Mouse (Mus musculus) kidney, embryonic 16.5 days (tissue): ENCODE measurements around the gene Rps6kb1. TPM values are rescaled to one million over a fixed set of nuclear protein-coding genes. Genes with fewer than 3 reads are reported as not detected.
A peak's percentile ranks its signal among the peaks of the same experiment; 100 is the strongest.
"Not testable (repeated sequence)": the region's sequence is repeated elsewhere in the genome, so short reads cannot be mapped to it uniquely, and the experiment has no call there.

Experiments
- ATAC-seq: fragments of 200-750 bp; cut with Nextera tagmentation; 2 replicates; pipeline ENCODE4 v1.8.0; 2017; ENCODE audit warnings: moderate TSS enrichment; ENCODE audit not compliant: low FRiP score, low TSS enrichment
- H3K27ac ChIP-seq: fragments of 300-500 bp; sonication (generic); 2 replicates; pipeline ENCODE4 v1.5.1; 2014; ENCODE audit warnings: low read length
- H3K27me3 ChIP-seq: fragments of 300-500 bp; sonication (generic); 2 replicates; pipeline ENCODE4 v1.6.1; 2014; ENCODE audit warnings: low read length, control low read depth, mixed read lengths; ENCODE audit not compliant: insufficient read depth
- H3K36me3 ChIP-seq: fragments of 300-500 bp; sonication (generic); 2 replicates; pipeline ENCODE4 v1.6.1; 2014; ENCODE audit warnings: low read length, control low read depth, mixed read lengths; ENCODE audit not compliant: insufficient read depth
- H3K4me1 ChIP-seq: fragments of 300-500 bp; sonication (generic); 2 replicates; pipeline ENCODE4 v1.6.1; 2014; ENCODE audit warnings: low read length, control low read depth, mixed read lengths; ENCODE audit not compliant: insufficient read depth
- H3K4me2 ChIP-seq: fragments of 300-500 bp; sonication (generic); replicated peaks from 2 replicates; pipeline ENCODE4 v1.6.1; 2014; ENCODE audit warnings: low read depth, low read length
- H3K4me3 ChIP-seq: fragments of 300-500 bp; sonication (generic); 2 replicates; pipeline ENCODE4 v1.5.1; 2014; ENCODE audit warnings: mild to moderate bottlenecking, low read length
- H3K9ac ChIP-seq: fragments of 300-500 bp; sonication (generic); replicated peaks from 2 replicates; pipeline ENCODE4 v1.6.1; 2014; ENCODE audit warnings: low read length
- H3K9me3 ChIP-seq: fragments of 300-500 bp; sonication (generic); 2 replicates; pipeline ENCODE4 v1.6.1; 2016; ENCODE audit warnings: low read length, control low read depth
- WGBS: fragments of 180-500 bp; shearing (Covaris S2); extraction: QIAGEN DNeasy Blood & Tissue Kit; methylation state at CpG from one replicate; pipeline ENCODE4 v1.1.7; 2014; 5-methylcytosine and 5-hydroxymethylcytosine counted together
- polyA plus RNA-seq: library from polyadenylated mRNA; unstranded; fragments of >200 nt; fragmentation: Nextera tagmentation; extraction: Ambion mirVana; gene quantifications from 2 replicates; pipeline ENCODE4 v1.2.1, GENCODE M21; 2015

Rps6kb1 gene
- polyA plus RNA-seq, 1 experiment from 2014 or later: 51.6 TPM

DNA sequence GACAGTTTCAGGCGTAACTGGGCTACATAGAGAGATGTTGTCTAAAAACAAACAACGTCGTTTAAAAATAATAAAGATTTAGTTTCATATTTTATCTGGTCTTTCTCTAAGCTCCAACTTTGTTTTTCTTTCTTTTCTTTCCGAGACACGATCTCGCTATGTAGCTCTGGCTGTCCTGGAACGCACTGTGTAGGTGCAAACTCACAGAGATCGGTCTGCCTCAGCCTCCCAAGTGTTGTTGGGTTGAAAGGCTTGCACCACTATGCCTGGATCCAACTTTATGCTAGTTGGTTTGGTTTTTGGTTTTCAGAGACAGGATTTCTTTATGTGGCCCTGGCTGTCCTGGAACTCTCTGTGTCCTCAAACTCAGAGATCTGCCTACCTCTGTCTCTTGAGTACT, 951 bp upstream of the Rps6kb1 start:
- peaks cover 9% of the 10 kb centered on the region; the same call in 1 of the 2 replicates for H3K36me3 ChIP-seq
- no peaks in the 10 kb centered on the region for H3K27me3 ChIP-seq
- H3K4me1 ChIP-seq: peaks cover 22% of the 10 kb centered on the region; the same call in 1 of the 2 replicates
- ATAC-seq: no peak
- peak overlapping the region; percentile 68 for H3K9ac ChIP-seq
- 75% methylated on average over 8 of the region's 8 CpGs for WGBS
- peak overlapping the region; percentile 66 for H3K4me2 ChIP-seq
- H3K27ac ChIP-seq: peak overlapping the region; percentile 61; the same call in 1 of the 2 replicates
- peak overlapping the region; percentile 94 for H3K4me3 ChIP-seq
- no peaks in the 10 kb centered on the region for H3K9me3 ChIP-seq

DNA sequence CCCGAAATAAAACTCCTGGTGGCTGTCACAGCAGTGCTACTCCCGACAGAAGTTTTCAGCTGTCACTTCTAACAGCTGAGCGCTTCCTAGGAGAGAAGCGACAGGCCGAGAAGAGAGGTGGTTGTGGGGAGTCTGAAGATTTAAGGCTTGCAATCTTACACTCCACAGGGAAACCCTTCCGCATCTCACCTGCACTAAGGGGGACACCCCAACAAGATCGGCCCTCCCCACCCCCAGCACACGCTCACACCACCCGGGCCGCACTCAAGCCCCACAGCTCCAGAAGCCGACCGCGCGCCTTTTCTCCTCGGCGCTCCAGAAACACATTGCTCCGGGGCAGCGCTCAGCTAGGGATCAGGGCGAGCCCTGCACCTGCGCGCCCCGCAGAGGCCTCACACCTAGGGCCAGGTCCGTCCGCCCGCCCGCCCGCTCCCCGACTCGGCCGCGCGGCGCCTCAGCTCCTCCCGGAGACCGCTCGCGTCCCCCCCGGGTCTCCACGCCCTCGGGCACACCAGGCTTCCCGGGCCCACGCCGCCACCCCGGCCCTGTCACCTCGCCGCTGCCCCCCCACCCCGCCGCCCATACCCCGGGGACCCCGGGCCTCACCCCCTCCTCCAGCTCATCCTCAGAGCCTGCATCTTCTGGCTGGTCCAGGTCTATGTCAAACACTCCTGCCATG, 506 bp downstream of the Rps6kb1 start:
- Histone ChIP-seq H3K4me1 (peaks cover 22% of the 10 kb centered on the region; the same call in 1 of the 2 replicates), H3K36me3 (no peaks in the 10 kb centered on the region), H3K4me2 (peak overlapping the region; percentile 76), H3K9ac (peak overlapping the region; percentile 97), H3K4me3 (peak overlapping the region; percentile 94), H3K27ac (peak overlapping the region; percentile 87), H3K9me3 (no peaks in the 10 kb centered on the region), H3K27me3 (no peaks in the 10 kb centered on the region)
- peak; percentile 78 for ATAC-seq
- 1% methylated on average over 31 of the region's 50 CpGs for WGBS

DNA sequence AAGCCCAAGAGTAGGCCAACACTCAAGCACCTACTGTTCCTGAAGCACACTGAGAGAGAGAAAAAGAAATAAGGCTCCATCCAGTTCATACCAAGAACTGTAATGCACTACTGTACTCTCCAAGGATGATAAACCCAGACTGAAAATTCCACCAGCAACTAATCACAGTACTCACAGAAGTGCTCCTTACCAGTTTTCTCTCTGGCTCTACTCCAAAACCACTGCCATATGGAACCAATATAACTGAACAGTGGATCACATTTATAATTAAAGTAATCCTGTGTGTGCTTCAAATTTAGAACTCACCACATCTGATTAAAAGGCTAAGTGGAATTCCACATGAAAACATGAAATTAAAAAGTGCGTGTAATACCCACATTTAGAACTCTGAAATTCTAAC, 1.8 kb downstream of the Rps6kb1 start:
- WGBS: 87% methylated on average over 1 of the region's 1 CpGs
- H3K4me3 ChIP-seq: no peak overlapping the region
- peak overlapping the region; percentile 35; the same call in 1 of the 2 replicates for H3K9ac ChIP-seq
- no peak overlapping the region for H3K4me2 ChIP-seq
- no peaks in the 10 kb centered on the region for H3K27me3 ChIP-seq
- peaks cover 22% of the 10 kb centered on the region; the same call in 1 of the 2 replicates for H3K4me1 ChIP-seq
- H3K36me3 ChIP-seq: no peaks in the 10 kb centered on the region
- no peak overlapping the region for H3K27ac ChIP-seq
- H3K9me3 ChIP-seq: no peaks in the 10 kb centered on the region
- no peak for ATAC-seq

DNA sequence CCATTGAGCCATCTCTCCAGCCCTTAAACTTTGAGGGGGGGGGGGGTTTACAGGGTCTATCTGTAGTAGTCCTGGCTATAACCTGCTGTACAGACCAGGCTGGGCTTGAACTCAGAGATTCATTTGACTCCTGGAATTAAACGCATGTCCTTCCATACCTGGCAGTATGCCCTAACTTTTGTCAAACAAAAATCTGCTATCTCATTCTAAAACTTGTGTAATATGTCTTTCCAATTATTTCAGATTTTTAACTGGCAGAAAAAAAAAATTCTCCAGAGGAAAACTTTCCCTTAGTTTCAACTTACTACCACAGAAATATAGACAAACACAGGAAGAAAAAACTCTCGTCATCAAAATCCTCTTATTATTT, 4.1 kb downstream of the Rps6kb1 start:
- Histone ChIP-seq H3K9ac (no peak overlapping the region), H3K4me1 (peaks cover 19% of the 10 kb centered on the region; the same call in 1 of the 2 replicates), H3K27ac (no peak overlapping the region), H3K4me2 (no peak overlapping the region), H3K27me3 (no peaks in the 10 kb centered on the region), H3K9me3 (no peaks in the 10 kb centered on the region), H3K36me3 (no peaks in the 10 kb centered on the region), H3K4me3 (no peak overlapping the region)
- ATAC-seq: no peak
- WGBS: 95% methylated on average over 2 of the region's 2 CpGs

GRCm38 (mm10) chr11:86539716-86540475, 4.7 kb downstream of the Rps6kb1 start:
- H3K27me3 ChIP-seq: no peaks in the 10 kb centered on the region
- WGBS: 85% methylated on average over 6 of the region's 6 CpGs
- H3K36me3 ChIP-seq: no peaks in the 10 kb centered on the region
- no peak overlapping the region for H3K4me3 ChIP-seq
- no peak overlapping the region for H3K27ac ChIP-seq
- H3K4me2 ChIP-seq: no peak overlapping the region
- H3K9ac ChIP-seq: no peak overlapping the region
- H3K9me3 ChIP-seq: no peaks in the 10 kb centered on the region
- ATAC-seq: no peak
- H3K4me1 ChIP-seq: peaks cover 19% of the 10 kb centered on the region; the same call in 1 of the 2 replicates

DNA sequence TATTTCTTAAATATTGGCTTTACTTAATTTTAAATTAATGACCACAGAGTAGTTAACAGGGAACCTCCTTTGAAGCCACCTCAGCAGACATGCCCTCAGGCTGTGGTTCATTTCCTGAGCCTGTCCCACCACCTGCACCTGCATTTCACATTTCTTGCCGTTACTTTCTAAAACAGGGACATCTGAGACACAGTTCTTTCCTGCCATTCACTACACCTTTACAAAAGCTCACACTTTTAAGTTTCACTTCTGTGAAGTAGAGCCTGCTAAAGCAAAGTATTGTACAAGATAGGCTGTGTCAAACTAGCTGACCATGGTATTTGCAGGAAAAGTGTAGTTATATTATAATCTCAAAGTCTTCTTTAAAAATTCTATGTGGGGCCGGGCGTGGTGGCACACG, 5.8 kb downstream of the Rps6kb1 start:
- Histone ChIP-seq H3K4me1 (peaks cover 19% of the 10 kb centered on the region; the same call in 1 of the 2 replicates), H3K27me3 (no peaks in the 10 kb centered on the region), H3K9me3 (no peaks in the 10 kb centered on the region), H3K36me3 (peaks cover 8% of the 10 kb centered on the region; the same call in 1 of the 2 replicates), H3K27ac (no peak overlapping the region), H3K4me2 (no peak overlapping the region), H3K9ac (no peak overlapping the region), H3K4me3 (no peak overlapping the region)
- 91% methylated on average over 4 of the region's 4 CpGs for WGBS
- no peak for ATAC-seq

- H3K9ac ChIP-seq: no peak overlapping the region
- no peak overlapping the region for H3K4me2 ChIP-seq
- peaks cover 24% of the 10 kb centered on the region; the same call in 1 of the 2 replicates for H3K36me3 ChIP-seq
- no peaks in the 10 kb centered on the region for H3K9me3 ChIP-seq
- 91% methylated on average over 5 of the region's 5 CpGs for WGBS
- no peak overlapping the region for H3K4me3 ChIP-seq
- no peaks in the 10 kb centered on the region for H3K4me1 ChIP-seq
- H3K27ac ChIP-seq: no peak overlapping the region
- H3K27me3 ChIP-seq: no peaks in the 10 kb centered on the region
- ATAC-seq: no peak
These were observed 10.2 kb downstream of the Rps6kb1 start for GRCm38 (mm10) chr11:86534201-86534910.

DNA sequence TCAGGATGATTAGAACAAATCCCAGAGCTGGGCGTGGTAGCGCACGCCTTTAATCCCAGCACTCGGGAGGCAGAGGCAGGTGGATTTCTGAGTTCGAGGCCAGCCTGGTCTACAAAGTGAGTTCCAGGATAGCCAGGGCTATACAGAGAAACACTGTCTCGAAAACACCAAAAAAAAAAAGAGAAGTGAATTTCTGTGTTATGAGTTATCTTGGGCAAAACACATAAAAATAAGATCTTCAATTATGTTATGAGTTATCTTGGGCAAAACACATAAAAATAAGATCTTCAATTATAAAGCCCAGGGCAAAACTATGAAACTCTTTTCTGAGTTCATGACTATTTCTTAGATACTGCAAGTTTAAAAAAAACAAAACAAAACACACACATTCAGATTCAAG, 11.3 kb downstream of the Rps6kb1 start:
- not testable (repeated sequence) for H3K9me3 ChIP-seq
- peaks cover 30% of the 10 kb centered on the region; the same call in 1 of the 2 replicates for H3K36me3 ChIP-seq
- WGBS: 93% methylated on average over 6 of the region's 6 CpGs

DNA sequence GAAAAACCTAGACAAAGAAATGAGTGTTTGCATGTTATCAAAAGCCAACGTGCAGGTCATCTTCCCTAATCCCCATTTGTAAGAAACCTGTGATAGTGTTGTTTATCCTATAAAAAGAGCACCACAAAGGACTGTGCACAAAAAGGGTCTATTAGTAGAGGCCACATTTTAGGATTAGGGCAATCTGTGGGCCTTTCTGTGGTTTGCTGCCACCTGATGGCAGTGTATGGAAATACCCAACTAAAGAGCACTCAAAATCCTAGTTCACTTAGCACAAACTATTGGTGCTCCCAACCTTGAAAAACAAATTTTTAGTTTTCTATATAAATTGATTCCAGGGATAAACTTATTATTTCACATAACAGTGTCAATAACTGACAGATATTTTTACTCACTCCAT, 11.8 kb downstream of the Rps6kb1 start:
- H3K9ac ChIP-seq: no peak overlapping the region
- no peak overlapping the region for H3K4me3 ChIP-seq
- ATAC-seq: no peak
- no peaks in the 10 kb centered on the region for H3K9me3 ChIP-seq
- peaks cover 30% of the 10 kb centered on the region; the same call in 1 of the 2 replicates for H3K36me3 ChIP-seq
- no peaks in the 10 kb centered on the region for H3K27me3 ChIP-seq
- H3K4me2 ChIP-seq: no peak overlapping the region
- H3K27ac ChIP-seq: no peak overlapping the region
- H3K4me1 ChIP-seq: no peaks in the 10 kb centered on the region
- 78% methylated on average over 1 of the region's 1 CpGs for WGBS

More for the DNA sequence above, 11.3 kb downstream of the Rps6kb1 start:
- not testable (repeated sequence) for H3K4me2 ChIP-seq, H3K27me3 ChIP-seq, H3K9ac ChIP-seq, H3K27ac ChIP-seq, ATAC-seq, H3K4me1 ChIP-seq, H3K4me3 ChIP-seq
